Mouse (Mus musculus) thymus, adult 2 months (tissue): ENCODE measurements around the gene Usp49.
A peak's percentile ranks its signal among the peaks of the same experiment; 100 is the strongest.

ENCODE experiments used
- CTCF ChIP-seq: fragments of 200-500 bp; IDR thresholded peaks from 2 replicates; pipeline ENCODE4 v1.5.1; 2012; ENCODE audit warnings: mild to moderate bottlenecking, control low read depth, low read length, moderate library complexity, borderline replicate concordance; ENCODE audit not compliant: control insufficient read depth, poor library complexity, insufficient read depth; ENCODE audit errors: extremely low read depth
- POLR2A ChIP-seq: fragments of 200-500 bp; IDR thresholded peaks from 2 replicates; pipeline ENCODE4 v1.6.1; 2012; ENCODE audit warnings: mild to moderate bottlenecking, low read length, control low read depth, moderate library complexity; ENCODE audit not compliant: control insufficient read depth, poor library complexity, insufficient read depth; ENCODE audit errors: extremely low read depth

DNA sequence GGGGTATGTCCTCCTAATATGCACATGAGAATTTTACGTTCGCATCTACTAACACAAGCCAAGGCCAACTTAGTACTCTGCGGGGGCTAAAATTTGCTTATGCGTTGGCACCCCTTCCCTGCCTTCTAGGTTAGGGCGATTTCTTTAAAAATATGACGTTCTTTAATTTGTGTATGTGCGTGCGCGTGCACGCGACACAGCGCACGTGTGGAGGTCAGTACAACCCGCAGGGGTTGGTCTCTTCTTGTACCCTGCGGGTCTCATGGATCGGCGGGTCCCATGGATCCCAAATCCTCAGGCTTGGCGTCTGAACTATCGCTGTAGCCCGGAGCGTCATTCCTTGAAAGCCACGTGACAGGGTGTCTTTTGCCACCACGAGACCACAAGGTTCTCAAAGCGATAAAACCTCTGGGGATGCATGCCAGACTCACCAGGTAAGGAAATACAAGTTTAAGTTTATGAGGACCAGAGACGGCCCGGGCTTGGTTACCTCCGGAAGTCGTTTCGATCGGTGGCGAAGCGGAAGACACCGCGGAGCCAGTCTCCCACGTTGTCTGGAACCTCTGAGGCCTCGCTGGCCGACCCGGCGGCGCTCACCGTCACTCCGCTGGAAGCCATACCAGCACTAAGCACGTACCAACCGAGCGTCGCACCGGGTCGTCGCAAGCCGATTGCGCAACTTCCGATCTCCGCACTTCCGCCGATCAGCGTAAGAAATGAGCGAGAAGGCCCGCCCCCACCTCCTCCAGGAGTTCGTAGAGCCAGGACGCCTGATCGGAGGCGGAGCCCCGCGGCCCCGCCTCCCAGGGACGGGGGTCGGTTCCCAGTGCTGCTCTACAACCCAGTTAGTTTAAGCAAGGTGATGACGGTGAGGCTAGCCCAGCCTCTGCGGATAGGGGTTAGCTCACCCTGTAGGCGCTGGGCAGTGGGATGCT lies 57.2 kb downstream of the Usp49 start:
- TF ChIP-seq CTCF = no peak
- TF ChIP-seq POLR2A = peak; percentile 69; the same call in 1 of the 2 replicates
